Mouse (Mus musculus) cortical plate, adult 2 months (tissue): ENCODE measurements around the gene Plekhg4. TPM values are rescaled to one million over a fixed set of nuclear protein-coding genes. Genes with fewer than 3 reads are reported as not detected.

Experiments
- H3K27ac ChIP-seq: fragments of 200-500 bp; 2 replicates; pipeline ENCODE4 v1.5.1; 2012; ENCODE audit warnings: low read length, control low read depth, inconsistent platforms; ENCODE audit not compliant: insufficient read depth
- H3K4me1 ChIP-seq: fragments of 200-500 bp; 2 replicates; pipeline ENCODE4 v1.6.1; 2011; ENCODE audit warnings: low read length; ENCODE audit not compliant: control insufficient read depth, insufficient read depth
- H3K4me3 ChIP-seq: fragments of 200-500 bp; 2 replicates; pipeline ENCODE4 v1.5.1; 2011; ENCODE audit warnings: mild to moderate bottlenecking, low read length, control low read depth; ENCODE audit not compliant: insufficient read depth
- CTCF ChIP-seq: fragments of 200-500 bp; IDR thresholded peaks from 2 replicates; pipeline ENCODE4 v1.5.1; 2011; ENCODE audit warnings: mild to moderate bottlenecking, control low read depth, low read length; ENCODE audit not compliant: insufficient read depth; ENCODE audit errors: extremely low read depth
- POLR2A ChIP-seq: fragments of 200-500 bp; IDR thresholded peaks from 2 replicates; pipeline ENCODE4 v1.6.1; 2011; ENCODE audit warnings: mild to moderate bottlenecking, low read length, control low read depth; ENCODE audit not compliant: insufficient read depth; ENCODE audit errors: extremely low read depth
- polyA plus RNA-seq: library from polyadenylated mRNA; depleted of rRNA; stranded (reverse); fragments of >200 nt; gene quantifications from 2 replicates; pipeline ENCODE4 v1.2.3, GENCODE M21; 2012; rRNA removed

The Plekhg4 gene
- polyA plus RNA-seq, 1 experiment, result 3.2 TPM

DNA sequence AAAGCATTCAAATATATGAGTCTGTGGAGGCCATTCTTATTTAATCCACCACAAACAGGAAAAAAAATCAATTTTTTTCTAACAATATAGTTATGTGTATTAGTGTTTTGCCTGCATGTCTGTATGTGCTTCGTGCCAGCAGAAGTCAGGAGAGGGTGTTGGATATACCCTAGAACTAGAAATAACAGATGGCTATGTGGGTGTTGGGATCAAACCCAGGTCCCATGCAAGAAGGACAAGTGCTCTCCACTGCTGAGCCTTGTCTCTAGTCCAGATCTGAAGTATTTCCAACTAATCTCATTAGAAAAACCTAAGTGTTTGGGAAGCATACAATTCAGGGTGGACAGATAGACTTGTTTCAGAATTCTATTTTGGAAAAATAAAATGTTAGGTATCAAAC lies 48.9 kb downstream of the Plekhg4 start:
- Histone ChIP-seq H3K4me1 (no peaks in the 10 kb centered on the region), H3K4me3 (no peak overlapping the region), H3K27ac (no peak overlapping the region)
- TF ChIP-seq POLR2A, result no peak
- no peak for TF ChIP-seq CTCF

DNA sequence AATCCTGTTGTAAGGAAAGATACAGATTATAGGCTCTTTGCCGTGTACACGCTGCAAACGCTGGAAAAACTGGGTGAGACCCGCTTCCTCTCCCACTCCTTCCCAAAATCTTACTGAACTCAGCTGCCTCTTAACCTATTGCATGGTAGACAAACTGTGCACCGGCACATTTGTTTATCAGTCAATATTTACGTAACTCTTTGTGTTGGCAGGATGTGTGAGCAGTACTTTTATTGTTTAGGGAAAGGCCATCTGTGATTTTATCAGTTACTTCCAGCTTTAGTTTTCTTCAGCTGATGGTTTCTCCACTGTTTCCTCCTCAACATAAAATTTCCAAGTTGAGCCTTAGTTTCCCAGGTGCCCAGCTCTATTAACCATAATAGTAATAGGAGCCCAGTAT lies 53.8 kb downstream of the Plekhg4 start:
- H3K4me3 ChIP-seq, result no peak overlapping the region
- TF ChIP-seq POLR2A (no peak), CTCF (no peak)
- H3K27ac ChIP-seq, result no peak overlapping the region

DNA sequence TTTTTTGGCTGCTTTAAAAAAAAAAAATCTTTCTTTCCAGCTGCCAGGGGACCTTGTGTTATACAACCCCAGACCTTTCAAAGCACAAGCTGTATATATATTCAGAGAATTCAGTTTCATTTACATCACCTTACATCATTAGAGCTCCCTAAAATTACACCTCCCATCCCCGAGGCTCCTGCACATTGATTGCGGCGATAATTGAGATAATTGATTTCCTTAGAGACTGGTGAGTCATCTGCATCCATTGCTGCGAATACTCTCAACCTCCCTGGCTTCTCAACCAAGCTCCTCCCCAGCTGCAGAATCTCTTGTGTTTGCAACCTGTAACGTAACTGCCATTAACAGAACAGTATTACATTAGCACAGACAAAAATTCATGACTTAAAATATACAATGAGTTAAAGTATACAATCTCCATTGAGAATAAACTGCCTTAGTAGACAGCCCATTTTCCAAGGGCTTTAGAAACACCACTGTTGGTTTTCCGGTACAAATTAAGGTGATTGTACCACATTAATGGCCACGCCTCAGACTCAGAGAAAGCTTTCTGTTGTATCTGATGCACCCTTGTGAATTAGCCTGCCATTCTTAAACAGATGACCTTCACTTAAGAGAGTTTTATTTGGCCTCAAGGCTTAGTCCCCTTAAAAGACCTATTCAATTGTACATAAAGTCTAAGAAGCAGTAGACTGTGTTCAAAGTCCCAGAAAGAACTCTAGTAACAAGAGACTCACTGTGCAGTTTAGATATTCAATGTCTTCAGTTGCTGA lies 58.9 kb downstream of the Plekhg4 start:
- Histone ChIP-seq H3K4me3 (no peak overlapping the region), H3K27ac (no peak overlapping the region), H3K4me1 (no peaks in the 10 kb centered on the region)
- no peak for TF ChIP-seq CTCF
- no peak for TF ChIP-seq POLR2A

More for the DNA sequence above, 53.8 kb downstream of the Plekhg4 start:
- H3K4me1 ChIP-seq, result no peaks in the 10 kb centered on the region

Other genes with a start within 250 kb of the Plekhg4 start
- gene Ces4a, start 241.5 kb upstream of the Plekhg4 start, polyA plus RNA-seq, result not detected in 2 replicates
- 17.7 and 18.5 TPM in 2 replicates for gene Cbfb, start 202.6 kb upstream of the Plekhg4 start, polyA plus RNA-seq
- gene D230025D16Rik, start 148.1 kb upstream of the Plekhg4 start, polyA plus RNA-seq, result 39.4 and 39.5 TPM in 2 replicates
- gene B3gnt9, start 118.1 kb upstream of the Plekhg4 start, polyA plus RNA-seq, result 5.2 and 5.5 TPM in 2 replicates
- 7.6 and 8.3 TPM in 2 replicates for gene Tradd, start 108.7 kb upstream of the Plekhg4 start, polyA plus RNA-seq
- gene Fbxl8, start 108.6 kb upstream of the Plekhg4 start, polyA plus RNA-seq, result 2.0 and 2.2 TPM in 2 replicates
- 25.1 and 29.2 TPM in 2 replicates for gene Hsf4, start 103.5 kb upstream of the Plekhg4 start, polyA plus RNA-seq
- 14.3 and 15.5 TPM in 2 replicates for gene Nol3, start 97.1 kb upstream of the Plekhg4 start, polyA plus RNA-seq
- gene 4931428F04Rik, start 83.4 kb upstream of the Plekhg4 start, polyA plus RNA-seq, result 24.3 and 26.3 TPM in 2 replicates
- 1.4 and 1.9 TPM in 2 replicates for gene Exoc3l, start 77.2 kb upstream of the Plekhg4 start, polyA plus RNA-seq
- 63.4 and 65.6 TPM in 2 replicates for gene E2f4, start 75.6 kb upstream of the Plekhg4 start, polyA plus RNA-seq
- 2.4 and 2.9 TPM in 2 replicates for gene Elmo3, start 67.7 kb upstream of the Plekhg4 start, polyA plus RNA-seq
- 3.7 and 4.3 TPM in 2 replicates for gene Lrrc29, start 47.0 kb upstream of the Plekhg4 start, polyA plus RNA-seq
- 71.5 and 78.1 TPM in 2 replicates for gene Tmem208, start 46.9 kb upstream of the Plekhg4 start, polyA plus RNA-seq
- gene Fhod1, start 25.3 kb upstream of the Plekhg4 start, polyA plus RNA-seq, result 3.4 and 3.5 TPM in 2 replicates
- 33.7 and 33.8 TPM in 2 replicates for gene Slc9a5, start 24.4 kb upstream of the Plekhg4 start, polyA plus RNA-seq
- gene Kctd19, start 40.2 kb downstream of the Plekhg4 start, polyA plus RNA-seq, result not detected in 2 replicates
- 0.64 and 0.94 TPM in 2 replicates for gene Lrrc36, start 40.3 kb downstream of the Plekhg4 start, polyA plus RNA-seq
- gene Tppp3, start 98.3 kb downstream of the Plekhg4 start, polyA plus RNA-seq, result 77.9 and 93.2 TPM in 2 replicates
- gene Zdhhc1, start 123.6 kb downstream of the Plekhg4 start, polyA plus RNA-seq, result 63.6 and 66.2 TPM in 2 replicates
- not detected in 2 replicates for gene Hsd11b2, start 145.5 kb downstream of the Plekhg4 start, polyA plus RNA-seq
- 359 and 361 TPM in 2 replicates for gene Atp6v0d1, start 192.8 kb downstream of the Plekhg4 start, polyA plus RNA-seq
- 47.3 and 49.1 TPM in 2 replicates for gene Ripor1, start 232.0 kb downstream of the Plekhg4 start, polyA plus RNA-seq